In genomic region chrX:10331749-10332148, GRCm38 (mm10) we compare ENCODE assay signal across 22 mouse cellular contexts.
A peak's percentile ranks its signal among the peaks of the same experiment; 100 is the strongest.
DNase-seq lines count a peak whose midpoint lies in the region; ATAC-seq and TF ChIP-seq lines count a peak whose summit lies in the region.
"Had no signal": no experiment of that assay in that cellular context is flagged by ENCODE, and none has a peak within 500 bp of the region (broad histone marks: within the 10 kb centered on the region; RNA-seq: fewer than 3 reads in every experiment).

No protein-coding gene starts in this region.

- H3K79me2 ChIP-seq in heart, adult 2 months (replicated peaks; ENCODE audit: control insufficient read depth, insufficient read depth, low read length) = no peaks in the 10 kb centered on the region

- 53% methylated on average over 1 of the region's 1 CpGs for WGBS in heart, adult 2 months
- WGBS in forebrain, embryonic 10.5 days = 88% methylated on average over 1 of the region's 1 CpGs
- 16% methylated on average over 1 of the region's 1 CpGs for WGBS in thymus, adult 2 months

- TF ChIP-seq EP300 in heart, adult 2 months (IDR thresholded peaks at IDR 0.05; ENCODE audit: insufficient read depth, low read depth, low read length) = no peak

- H3K9me3 ChIP-seq in forebrain, embryonic 10.5 days = no peaks in the 10 kb centered on the region
- H3K9me3 ChIP-seq: embryonic facial prominence, embryonic 13.5 days; embryonic facial prominence, embryonic 15.5 days; forebrain, embryonic 13.5 days; forebrain, embryonic 15.5 days had no signal

- no peak overlapping the region; the same call in 1 of the 2 replicates for H3K27ac ChIP-seq in heart, adult 2 months
- H3K27ac ChIP-seq in brown adipose tissue, adult 24 weeks (replicated peaks; ENCODE audit: low read depth, low read length) = 0 out of 2 replicates have a peak overlapping the region, but pooled peaks have one; percentile 6
- no peak overlapping the region for H3K27ac ChIP-seq in forebrain, embryonic 10.5 days
- H3K27ac ChIP-seq in thymus, adult 2 months (ENCODE audit: control insufficient read depth, insufficient read depth, low read length) = no peak overlapping the region
- H3K27ac ChIP-seq: embryonic facial prominence, embryonic 13.5 days; embryonic facial prominence, embryonic 15.5 days; forebrain, embryonic 13.5 days; forebrain, embryonic 15.5 days had no signal

- no peaks in the 10 kb centered on the region for H3K4me1 ChIP-seq in heart, adult 2 months (ENCODE audit: control insufficient read depth, insufficient read depth, low read length)
- H3K4me1 ChIP-seq in brown adipose tissue, adult 24 weeks (ENCODE audit: control insufficient read depth, insufficient read depth, insufficient read length, low read length) = no peaks in the 10 kb centered on the region
- no peaks in the 10 kb centered on the region for H3K4me1 ChIP-seq in forebrain, embryonic 10.5 days
- H3K4me1 ChIP-seq in thymus, adult 2 months (replicated peaks; ENCODE audit: control insufficient read depth, insufficient read depth, low read length) = no peaks in the 10 kb centered on the region
- H3K4me1 ChIP-seq: embryonic facial prominence, embryonic 13.5 days; embryonic facial prominence, embryonic 15.5 days; forebrain, embryonic 13.5 days; forebrain, embryonic 15.5 days had no signal

- H3K9ac ChIP-seq in heart, adult 2 months (ENCODE audit: low read depth, low read length) = no peak overlapping the region
- H3K9ac ChIP-seq: embryonic facial prominence, embryonic 13.5 days; embryonic facial prominence, embryonic 15.5 days; forebrain, embryonic 13.5 days; forebrain, embryonic 15.5 days had no signal

- no peak for TF ChIP-seq CTCF in heart, adult 2 months (IDR thresholded peaks at IDR 0.05)
- no peak for TF ChIP-seq CTCF in thymus, adult 2 months (IDR thresholded peaks at IDR 0.05; ENCODE audit: borderline replicate concordance, control insufficient read depth, extremely low read depth, insufficient read depth, low read length, poor library complexity)

- DNase-seq in heart, adult 8-10 months (ENCODE audit: low spot score) = peak; percentile 24
- no peak for DNase-seq in heart, adult 2 months
- no peak for DNase-seq in forebrain, embryonic 10.5 days (ENCODE audit: extremely low spot score, low spot score)
- no peak for DNase-seq in adrenal gland, adult 2 months
- no peak for DNase-seq in thymus, adult 2 months
- DNase-seq: adrenal gland, adult 8-10 months; adrenal gland, postnatal 14 days; adrenal gland, postnatal 36 days; cerebellum, adult 11-12 months; cerebellum, adult 2 months; cerebellum, adult 9-10 months; cerebellum, postnatal 10 days; cerebellum, postnatal 25 days; embryo, embryonic 11 days had no signal

- H3K4me3 ChIP-seq in heart, adult 2 months = no peak overlapping the region
- no peak overlapping the region for H3K4me3 ChIP-seq in brown adipose tissue, adult 24 weeks (ENCODE audit: insufficient read depth, low read depth, low read length)
- no peak overlapping the region for H3K4me3 ChIP-seq in forebrain, embryonic 10.5 days
- H3K4me3 ChIP-seq in thymus, adult 2 months (ENCODE audit: control insufficient read depth, insufficient read depth, low read length) = no peak overlapping the region
- H3K4me3 ChIP-seq: embryonic facial prominence, embryonic 13.5 days; embryonic facial prominence, embryonic 15.5 days; erythroblast, embryonic 14.5 days; forebrain, embryonic 13.5 days; forebrain, embryonic 15.5 days had no signal

- peak; percentile 59 for ATAC-seq in granulocyte monocyte progenitor cell, adult 5-6 weeks (replicated peaks; ENCODE audit: poor library complexity, severe bottlenecking)
- peak; percentile 69 for ATAC-seq in megakaryocyte progenitor cell, adult 5-6 weeks (replicated peaks; ENCODE audit: poor library complexity)
- ATAC-seq: forebrain, embryonic 13.5 days; forebrain, embryonic 15.5 days had no signal

- no peaks in the 10 kb centered on the region for H3K27me3 ChIP-seq in heart, adult 2 months (ENCODE audit: control insufficient read depth, insufficient read depth, low read length)
- no peaks in the 10 kb centered on the region for H3K27me3 ChIP-seq in forebrain, embryonic 10.5 days (ENCODE audit: poor library complexity, severe bottlenecking)
- H3K27me3 ChIP-seq in thymus, adult 2 months (ENCODE audit: control insufficient read depth, insufficient read depth, low read length) = no peaks in the 10 kb centered on the region
- H3K27me3 ChIP-seq: embryonic facial prominence, embryonic 13.5 days; embryonic facial prominence, embryonic 15.5 days; forebrain, embryonic 13.5 days; forebrain, embryonic 15.5 days had no signal

- H3K36me3 ChIP-seq in heart, adult 2 months (ENCODE audit: control insufficient read depth, insufficient read depth, low read length) = no peaks in the 10 kb centered on the region
- H3K36me3 ChIP-seq in forebrain, embryonic 10.5 days (replicated peaks) = no peaks in the 10 kb centered on the region
- H3K36me3 ChIP-seq in thymus, adult 2 months (ENCODE audit: control insufficient read depth, insufficient read depth, low read length) = no peaks in the 10 kb centered on the region
- H3K36me3 ChIP-seq: embryonic facial prominence, embryonic 13.5 days; embryonic facial prominence, embryonic 15.5 days; forebrain, embryonic 15.5 days had no signal

- intact Hi-C loops in heart, adult 2 months (cut with DNase I) = loop anchor here (2.0 kb wide), 1 partner anchor 73 kb away; no protein-coding TSS in a partner anchor

- no peak for TF ChIP-seq POLR2A in heart, adult 2 months (IDR thresholded peaks at IDR 0.05; ENCODE audit: insufficient read depth, low read depth, low read length)
- TF ChIP-seq POLR2A in thymus, adult 2 months (IDR thresholded peaks at IDR 0.05; ENCODE audit: control insufficient read depth, extremely low read depth, insufficient read depth, low read length, poor library complexity) = no peak
